Mouse (Mus musculus) heart, embryonic 16.5 days (tissue): ENCODE results near the gene Gclc. TPM values are rescaled to one million over a fixed set of nuclear protein-coding genes. Genes with fewer than 3 reads are reported as not detected.

ENCODE experiments used
- ATAC-seq: fragments of 200-750 bp; cut with Nextera tagmentation; replicated peaks from 2 replicates; pipeline ENCODE4 v1.8.0; 2017; ENCODE audit warnings: moderate number of reproducible peaks; ENCODE audit not compliant: insufficient read depth, low FRiP score; ENCODE audit errors: extremely low read depth
- H3K27ac ChIP-seq: fragments of 300-500 bp; sonication (generic); 2 replicates; pipeline ENCODE4 v1.5.1; 2014; ENCODE audit warnings: mild to moderate bottlenecking, low read length, control low read depth, moderate library complexity
- H3K27me3 ChIP-seq: fragments of 300-500 bp; sonication (generic); 2 replicates; pipeline ENCODE4 v1.6.1; 2014; ENCODE audit warnings: low read length, mixed read lengths; ENCODE audit not compliant: control insufficient read depth, insufficient read depth
- H3K36me3 ChIP-seq: fragments of 300-500 bp; sonication (generic); 2 replicates; pipeline ENCODE4 v1.6.1; 2014; ENCODE audit not compliant: control insufficient read depth, insufficient read depth
- H3K4me1 ChIP-seq: fragments of 300-500 bp; sonication (generic); 2 replicates; pipeline ENCODE4 v1.6.1; 2014; ENCODE audit warnings: low read length, mixed read lengths; ENCODE audit not compliant: control insufficient read depth, insufficient read depth
- H3K4me2 ChIP-seq: fragments of 300-500 bp; sonication (generic); 2 replicates; pipeline ENCODE4 v1.6.1; 2014; ENCODE audit warnings: low read depth, mild to moderate bottlenecking, control low read depth, low read length
- H3K4me3 ChIP-seq: fragments of 300-500 bp; sonication (generic); 2 replicates; pipeline ENCODE4 v1.5.1; 2014; ENCODE audit warnings: mild to moderate bottlenecking, control low read depth, low read length
- H3K9ac ChIP-seq: fragments of 300-500 bp; sonication (generic); 2 replicates; pipeline ENCODE4 v1.6.1; 2014; ENCODE audit warnings: low read length, control low read depth
- H3K9me3 ChIP-seq: fragments of 300-500 bp; sonication (generic); replicated peaks from 2 replicates; pipeline ENCODE4 v1.6.1; 2016; ENCODE audit warnings: low read length; ENCODE audit not compliant: control insufficient read depth
- WGBS: fragments of 180-500 bp; shearing (Covaris S2); extraction: QIAGEN DNeasy Blood & Tissue Kit; methylation state at CpG from one replicate; pipeline ENCODE4 v1.1.7; 2014; 5-methylcytosine and 5-hydroxymethylcytosine counted together
- polyA plus RNA-seq: library from polyadenylated mRNA; unstranded; fragments of >200 nt; fragmentation: Nextera tagmentation; extraction: Ambion mirVana; gene quantifications from 2 replicates; pipeline ENCODE4 v1.2.1, GENCODE M21; 2015

Gclc gene
- polyA plus RNA-seq, 1 experiment from 2014 or later, result 6.6 TPM

- no peak overlapping the region for H3K4me3 ChIP-seq
- no peak overlapping the region for H3K9ac ChIP-seq
- H3K36me3 ChIP-seq, result peaks cover 2% of the 10 kb centered on the region
- 89% methylated on average over 5 of the region's 5 CpGs for whole genome bisulfite sequencing
- no peak for ATAC-seq
- no peaks in the 10 kb centered on the region for H3K27me3 ChIP-seq
- no peaks in the 10 kb centered on the region for H3K4me1 ChIP-seq
- H3K27ac ChIP-seq, result no peak overlapping the region
- no peak overlapping the region for H3K4me2 ChIP-seq
- no peaks in the 10 kb centered on the region for H3K9me3 ChIP-seq
These were observed 17.0 kb downstream of the Gclc start for GRCm38 (mm10) chr9:77771330-77771729.

- ATAC-seq, result no peak
- no peaks in the 10 kb centered on the region for H3K4me1 ChIP-seq
These were observed 17.5 kb downstream of the Gclc start for GRCm38 (mm10) chr9:77771765-77772383.

GRCm38 (mm10) chr9:77776720-77777515 is 22.6 kb downstream of the Gclc start:
- no peaks in the 10 kb centered on the region for H3K27me3 ChIP-seq
- WGBS, result 67% methylated on average over 7 of the region's 7 CpGs
- H3K27ac ChIP-seq, result no peak overlapping the region
- no peak for ATAC-seq
- H3K4me3 ChIP-seq, result no peak overlapping the region
- peaks cover 2% of the 10 kb centered on the region; the same call in 1 of the 2 replicates for H3K4me1 ChIP-seq
- no peaks in the 10 kb centered on the region for H3K9me3 ChIP-seq
- no peak overlapping the region for H3K4me2 ChIP-seq
- H3K9ac ChIP-seq, result no peak overlapping the region
- peaks cover 7% of the 10 kb centered on the region for H3K36me3 ChIP-seq

More at GRCm38 (mm10) chr9:77771765-77772383, 17.5 kb downstream of the Gclc start:
- Histone ChIP-seq H3K36me3 (peaks cover 4% of the 10 kb centered on the region), H3K4me2 (no peak overlapping the region), H3K4me3 (no peak overlapping the region), H3K9ac (no peak overlapping the region), H3K27me3 (no peaks in the 10 kb centered on the region), H3K9me3 (no peaks in the 10 kb centered on the region), H3K27ac (no peak overlapping the region)
- WGBS, result 71% methylated on average over 10 of the region's 10 CpGs

- Histone ChIP-seq H3K27me3 (no peaks in the 10 kb centered on the region), H3K9ac (no peak overlapping the region), H3K4me2 (no peak overlapping the region), H3K9me3 (no peaks in the 10 kb centered on the region), H3K4me3 (no peak overlapping the region), H3K36me3 (peaks cover 7% of the 10 kb centered on the region), H3K27ac (no peak overlapping the region), H3K4me1 (peaks cover 2% of the 10 kb centered on the region; the same call in 1 of the 2 replicates)
- no peak for ATAC-seq
- WGBS, result 92% methylated on average over 5 of the region's 5 CpGs
These were observed 23.3 kb downstream of the Gclc start for GRCm38 (mm10) chr9:77777622-77778021.

GRCm38 (mm10) chr9:77779711-77780110 is 25.4 kb downstream of the Gclc start:
- Histone ChIP-seq H3K4me2 (no peak overlapping the region), H3K4me1 (peaks cover 2% of the 10 kb centered on the region; the same call in 1 of the 2 replicates), H3K27me3 (no peaks in the 10 kb centered on the region), H3K27ac (no peak overlapping the region), H3K9me3 (no peaks in the 10 kb centered on the region), H3K4me3 (no peak overlapping the region), H3K9ac (no peak overlapping the region), H3K36me3 (peaks cover 7% of the 10 kb centered on the region)
- ATAC-seq, result no peak
- WGBS, result 80% methylated on average over 4 of the region's 4 CpGs

GRCm38 (mm10) chr9:77781453-77782163 is 27.3 kb downstream of the Gclc start:
- Histone ChIP-seq H3K27ac (peak overlapping the region; percentile 26; the same call in 1 of the 2 replicates), H3K36me3 (peaks cover 6% of the 10 kb centered on the region), H3K4me1 (peaks cover 2% of the 10 kb centered on the region; the same call in 1 of the 2 replicates), H3K27me3 (no peaks in the 10 kb centered on the region), H3K4me2 (no peak overlapping the region), H3K4me3 (no peak overlapping the region), H3K9me3 (no peaks in the 10 kb centered on the region), H3K9ac (no peak overlapping the region)
- no peak for ATAC-seq
- WGBS, result 55% methylated on average over 5 of the region's 5 CpGs

- H3K9me3 ChIP-seq, result no peaks in the 10 kb centered on the region
- WGBS, result 35% methylated on average over 4 of the region's 4 CpGs
- H3K27me3 ChIP-seq, result no peaks in the 10 kb centered on the region
- H3K4me3 ChIP-seq, result no peak overlapping the region
- no peak overlapping the region for H3K4me2 ChIP-seq
- peaks cover 2% of the 10 kb centered on the region; the same call in 1 of the 2 replicates for H3K4me1 ChIP-seq
- no peak overlapping the region for H3K27ac ChIP-seq
- ATAC-seq, result no peak
- peaks cover 10% of the 10 kb centered on the region for H3K36me3 ChIP-seq
- H3K9ac ChIP-seq, result no peak overlapping the region
These were observed 27.9 kb downstream of the Gclc start for GRCm38 (mm10) chr9:77782201-77782600.

- Histone ChIP-seq H3K36me3 (peaks cover 17% of the 10 kb centered on the region), H3K27me3 (no peaks in the 10 kb centered on the region), H3K27ac (no peak overlapping the region), H3K4me1 (peaks cover 2% of the 10 kb centered on the region; the same call in 1 of the 2 replicates), H3K4me3 (no peak overlapping the region), H3K4me2 (no peak overlapping the region), H3K9ac (no peak overlapping the region), H3K9me3 (no peaks in the 10 kb centered on the region)
- no peak for ATAC-seq
- 88% methylated on average over 13 of the region's 13 CpGs for WGBS
These were observed 28.7 kb downstream of the Gclc start for GRCm38 (mm10) chr9:77783006-77783405.
